Mouse (Mus musculus): ENCODE results near the gene Hist1h4f. TPM values are rescaled to one million over a fixed set of nuclear protein-coding genes. Genes with fewer than 3 reads are reported as not detected.
"Not testable (repeated sequence)": the region's sequence is repeated elsewhere in the genome, so short reads cannot be mapped to it uniquely, and the experiment has no call there.

Hist1h4f gene
- polyA plus RNA-seq, 1 experiment from 2014 or later = not detected

DNA sequence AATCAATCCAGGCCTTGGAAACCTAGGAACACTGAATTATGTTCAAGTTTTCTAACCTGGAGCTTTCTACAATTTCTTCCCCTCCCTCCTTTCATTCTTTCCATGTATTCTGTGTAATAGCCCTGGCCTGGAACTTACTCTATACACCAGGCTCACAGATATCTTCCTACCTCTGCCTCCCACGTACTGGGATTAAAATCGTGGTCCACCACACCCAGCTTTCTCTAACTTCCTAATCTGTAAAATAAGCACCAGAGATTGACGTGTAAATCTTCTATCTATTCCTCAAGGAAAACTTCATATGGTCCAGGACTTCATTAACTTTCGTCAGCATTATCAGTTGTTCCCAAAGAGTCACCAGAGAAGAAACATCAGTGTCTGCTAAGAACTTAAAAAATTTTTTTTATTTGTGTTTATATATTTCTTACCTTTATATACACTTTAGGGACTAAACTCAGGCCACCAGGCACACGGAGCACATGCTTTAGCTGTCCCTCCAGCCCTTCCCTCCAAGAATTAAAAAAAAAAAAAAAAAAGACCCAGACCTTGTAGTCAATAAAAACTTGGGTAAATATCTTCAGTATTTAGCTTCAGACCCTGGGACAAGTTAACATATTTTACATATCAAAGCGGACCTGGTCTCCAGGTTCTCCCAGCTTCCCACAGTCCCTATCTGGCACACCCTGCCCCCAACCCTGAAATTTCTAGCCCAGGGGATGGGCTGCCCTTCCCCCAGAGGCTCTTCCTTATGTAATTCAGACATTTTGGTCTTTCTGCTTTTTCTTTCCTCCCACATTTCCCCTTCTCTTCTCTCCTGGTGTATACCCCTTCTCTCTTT, 31.0 kb upstream of the Hist1h4f start:
- Histone ChIP-seq H3K9ac (ENCODE audit: low read length) (peak overlapping the region; percentile 82), H3K4me2 (ENCODE audit: low read length) (peak overlapping the region; percentile 85), H3K36me3 (ENCODE audit: control insufficient read depth, insufficient read depth, low read length) (no peaks in the 10 kb centered on the region), H3K27ac (replicated peaks in 1 of 2; ENCODE audit: control insufficient read depth in 1 of 2, insufficient read depth in 1 of 2, low read depth in 2 of 2, low read length in 2 of 2) (peak overlapping the region; percentile 78 to 79), H3K4me3 (ENCODE audit: control insufficient read depth in 1 of 2, insufficient read depth in 1 of 2, low read depth in 1 of 2, low read length in 2 of 2) (peak overlapping the region; percentile 50 to 58; a peak in 3 of 4 replicates), H3K9me3 (ENCODE audit: control insufficient read depth, low read length) (no peaks in the 10 kb centered on the region), H3K4me1 (ENCODE audit: control insufficient read depth in 2 of 2, insufficient read depth in 2 of 2, low read length in 2 of 2) (peaks cover 5 to 15% of the 10 kb centered on the region in 2 experiments), H3K27me3 (ENCODE audit: control insufficient read depth, insufficient read depth, low read length) (no peaks in the 10 kb centered on the region)
- no peak for ATAC-seq (ENCODE audit: insufficient number of reproducible peaks, insufficient read depth, low FRiP score, low read depth)
- 20% methylated on average over 6 of the region's 6 CpGs for WGBS

DNA sequence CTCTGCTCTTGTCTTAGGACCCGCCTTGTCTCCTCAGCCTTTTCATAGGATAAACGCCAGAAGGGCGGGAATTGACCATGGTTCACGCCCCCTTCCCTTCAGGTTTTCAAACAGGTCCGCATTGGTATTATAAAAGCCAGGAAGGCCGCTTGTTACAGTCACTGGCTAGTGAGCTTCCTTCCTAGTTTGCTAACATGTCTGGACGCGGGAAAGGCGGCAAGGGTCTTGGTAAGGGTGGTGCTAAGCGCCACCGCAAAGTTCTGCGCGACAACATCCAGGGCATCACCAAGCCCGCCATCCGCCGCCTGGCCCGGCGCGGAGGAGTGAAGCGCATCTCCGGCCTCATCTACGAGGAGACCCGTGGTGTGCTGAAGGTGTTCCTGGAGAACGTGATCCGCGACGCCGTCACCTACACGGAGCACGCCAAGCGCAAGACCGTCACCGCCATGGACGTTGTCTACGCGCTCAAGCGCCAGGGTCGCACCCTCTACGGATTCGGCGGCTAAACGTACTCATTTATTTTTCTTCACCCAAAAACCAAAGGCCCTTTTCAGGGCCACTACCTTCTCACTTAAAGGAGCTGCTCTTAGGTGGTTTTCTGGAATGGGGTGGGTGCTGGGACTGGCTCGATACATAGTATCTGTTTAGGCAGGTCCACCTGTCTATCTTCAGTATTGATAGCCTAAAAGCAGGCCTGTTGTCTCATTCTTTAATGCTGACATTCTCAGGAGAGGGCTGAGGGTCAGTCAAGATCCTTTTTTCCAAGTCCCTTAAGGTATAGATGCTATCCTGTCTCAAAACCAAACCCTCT, 30.2 kb upstream of the Hist1h4f start, which contains the start of gene Hist1h4d:
TSS of gene Hist1h4d (plus strand) at position 191 of the 811 bp plus-strand sequence.
- H3K4me3 ChIP-seq (ENCODE audit: control insufficient read depth in 1 of 2, insufficient read depth in 1 of 2, low read depth in 1 of 2, low read length in 2 of 2) = peak within 1 kb of the TSS; percentile 50 to 58
- peak within 1 kb of the TSS; percentile 78 to 79 for H3K27ac ChIP-seq (replicated peaks in 1 of 2; ENCODE audit: control insufficient read depth in 1 of 2, insufficient read depth in 1 of 2, low read depth in 2 of 2, low read length in 2 of 2)
- peak within 1 kb of the TSS; percentile 85 for H3K4me2 ChIP-seq (ENCODE audit: low read length)
- H3K4me1 ChIP-seq (ENCODE audit: control insufficient read depth in 2 of 2, insufficient read depth in 2 of 2, low read length in 2 of 2) = peaks cover 4 to 19% of the 10 kb centered on the region in 2 experiments
- H3K9ac ChIP-seq (ENCODE audit: low read length) = peak within 1 kb of the TSS; percentile 82
- no peaks in the 10 kb centered on the region for H3K27me3 ChIP-seq (ENCODE audit: control insufficient read depth, insufficient read depth, low read length)
- WGBS = under 1% methylated on average over 42 of the region's 43 CpGs
- H3K36me3 ChIP-seq (ENCODE audit: control insufficient read depth, insufficient read depth, low read length) = no peaks in the 10 kb centered on the region
- H3K9me3 ChIP-seq (ENCODE audit: control insufficient read depth, low read length) = no peaks in the 10 kb centered on the region
- peak; percentile 80 for ATAC-seq (ENCODE audit: insufficient number of reproducible peaks, insufficient read depth, low FRiP score, low read depth)

DNA sequence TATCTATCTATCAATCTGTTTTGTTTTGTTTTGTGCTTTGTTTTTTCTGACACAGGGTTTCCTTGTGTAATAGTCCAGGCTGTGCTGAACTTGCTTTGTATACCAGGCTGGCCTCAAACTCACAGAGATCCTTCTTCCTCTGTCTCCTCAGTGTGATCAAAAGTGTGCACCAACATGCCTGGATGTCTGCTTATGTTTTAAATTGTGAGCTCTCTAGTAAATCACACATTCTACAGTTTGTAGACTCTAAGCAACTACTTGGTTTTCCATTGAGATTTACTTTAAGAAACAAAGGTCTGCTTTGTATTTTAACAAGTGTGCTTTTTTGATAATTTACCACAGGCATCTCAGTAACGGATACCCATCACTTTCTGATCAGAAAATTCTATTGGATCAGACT, 26.4 kb upstream of the Hist1h4f start:
- H3K9me3 ChIP-seq (ENCODE audit: control insufficient read depth, low read length) = no peaks in the 10 kb centered on the region
- no peaks in the 10 kb centered on the region for H3K36me3 ChIP-seq (ENCODE audit: control insufficient read depth, insufficient read depth, low read length)
- no peak overlapping the region for H3K9ac ChIP-seq (ENCODE audit: low read length)
- ATAC-seq (ENCODE audit: insufficient number of reproducible peaks, insufficient read depth, low FRiP score, low read depth) = no peak
- 86% methylated on average over 1 of the region's 1 CpGs for WGBS
- H3K4me3 ChIP-seq (ENCODE audit: control insufficient read depth in 1 of 2, insufficient read depth in 1 of 2, low read depth in 1 of 2, low read length in 2 of 2) = no peak overlapping the region
- H3K27me3 ChIP-seq (ENCODE audit: control insufficient read depth, insufficient read depth, low read length) = no peaks in the 10 kb centered on the region
- no peak overlapping the region for H3K27ac ChIP-seq (replicated peaks in 1 of 2; ENCODE audit: control insufficient read depth in 1 of 2, insufficient read depth in 1 of 2, low read depth in 2 of 2, low read length in 2 of 2)
- H3K4me2 ChIP-seq (ENCODE audit: low read length) = no peak overlapping the region
- peaks cover 3 to 24% of the 10 kb centered on the region in 2 experiments for H3K4me1 ChIP-seq (ENCODE audit: control insufficient read depth in 2 of 2, insufficient read depth in 2 of 2, low read length in 2 of 2)

DNA sequence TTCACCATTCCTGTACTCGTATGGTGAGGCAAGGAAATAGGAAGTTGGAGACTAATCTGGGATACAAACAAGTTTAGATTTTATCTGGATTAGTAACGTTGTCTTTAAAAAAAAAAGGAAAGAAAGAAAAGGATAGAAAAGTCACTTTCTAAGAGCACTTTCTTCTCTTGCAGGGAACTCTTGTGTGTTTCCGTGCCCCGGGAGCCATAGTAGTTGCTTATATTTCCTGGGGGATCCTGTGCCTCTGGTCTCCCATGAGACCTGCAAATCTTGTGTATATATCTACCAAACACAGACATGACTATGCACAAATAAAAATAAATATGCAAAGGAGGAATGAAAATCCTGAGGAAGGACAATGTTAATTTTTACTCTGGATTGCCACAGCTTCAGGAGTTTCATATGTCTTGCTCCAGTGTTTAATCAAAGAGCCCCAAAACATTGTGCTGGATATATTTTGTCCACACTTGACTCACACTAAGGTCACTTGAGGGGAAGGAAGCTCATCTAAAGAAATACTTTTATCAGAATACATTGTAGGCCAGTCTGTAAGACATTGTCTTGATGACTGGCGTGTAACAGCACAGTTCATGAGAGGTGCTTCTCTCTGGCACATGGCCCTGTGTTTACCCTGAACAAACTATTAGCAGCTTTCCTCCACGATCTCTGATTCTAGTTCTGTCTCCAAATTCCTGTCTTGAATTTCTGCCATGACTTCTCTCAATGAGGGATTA, 25.6 kb upstream of the Hist1h4f start:
- no peaks in the 10 kb centered on the region for H3K9me3 ChIP-seq (ENCODE audit: control insufficient read depth, low read length)
- ATAC-seq (ENCODE audit: insufficient number of reproducible peaks, insufficient read depth, low FRiP score, low read depth) = no peak
- H3K4me2 ChIP-seq (ENCODE audit: low read length) = peak overlapping the region; percentile 70
- 64% methylated on average over 6 of the region's 6 CpGs for WGBS
- H3K9ac ChIP-seq (ENCODE audit: low read length) = peak overlapping the region; percentile 79
- peak overlapping the region in 1 of 2 experiments; percentile 44; a peak in 2 of 4 replicates for H3K4me3 ChIP-seq (ENCODE audit: control insufficient read depth in 1 of 2, insufficient read depth in 1 of 2, low read depth in 1 of 2, low read length in 2 of 2)
- no peaks in the 10 kb centered on the region for H3K27me3 ChIP-seq (ENCODE audit: control insufficient read depth, insufficient read depth, low read length)
- no peaks in the 10 kb centered on the region for H3K36me3 ChIP-seq (ENCODE audit: control insufficient read depth, insufficient read depth, low read length)
- peak overlapping the region; percentile 61 to 67; a peak in 3 of 4 replicates for H3K27ac ChIP-seq (replicated peaks in 1 of 2; ENCODE audit: control insufficient read depth in 1 of 2, insufficient read depth in 1 of 2, low read depth in 2 of 2, low read length in 2 of 2)
- peaks cover 3 to 21% of the 10 kb centered on the region in 2 experiments for H3K4me1 ChIP-seq (ENCODE audit: control insufficient read depth in 2 of 2, insufficient read depth in 2 of 2, low read length in 2 of 2)

DNA sequence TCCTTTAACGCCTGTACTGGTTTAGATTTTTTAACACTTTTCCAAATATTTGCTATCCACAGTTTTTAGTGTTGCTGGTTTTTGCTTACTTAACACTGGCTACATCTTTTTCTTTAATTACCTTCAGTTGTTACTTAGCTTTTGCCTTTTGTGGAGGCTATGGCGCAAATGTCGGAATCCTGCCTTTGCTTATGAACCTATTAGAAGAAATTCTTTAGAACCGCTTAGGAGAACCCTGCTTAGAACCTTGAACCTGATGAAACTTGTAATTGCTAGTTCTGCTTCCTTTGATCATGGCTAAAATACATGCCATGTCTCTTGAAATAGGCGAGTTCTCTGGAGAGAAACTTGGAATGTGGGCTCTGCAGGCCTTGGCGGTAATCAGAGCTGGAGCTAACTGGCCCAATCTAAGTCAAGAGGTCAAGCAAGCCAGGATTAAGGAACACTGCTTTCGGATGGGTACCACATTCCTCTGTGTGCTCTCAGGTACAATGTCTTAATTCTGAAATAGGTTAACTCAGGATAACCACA, 25.0 kb upstream of the Hist1h4f start:
- Histone ChIP-seq H3K9me3 (ENCODE audit: control insufficient read depth, low read length) (no peaks in the 10 kb centered on the region), H3K36me3 (ENCODE audit: control insufficient read depth, insufficient read depth, low read length) (no peaks in the 10 kb centered on the region), H3K27me3 (ENCODE audit: control insufficient read depth, insufficient read depth, low read length) (no peaks in the 10 kb centered on the region), H3K4me1 (ENCODE audit: control insufficient read depth in 2 of 2, insufficient read depth in 2 of 2, low read length in 2 of 2) (peaks cover 3 to 18% of the 10 kb centered on the region in 2 experiments; a peak in 3 of 4 replicates), H3K4me3 (ENCODE audit: control insufficient read depth in 1 of 2, insufficient read depth in 1 of 2, low read depth in 1 of 2, low read length in 2 of 2) (peak overlapping the region; percentile 18 to 44), H3K9ac (ENCODE audit: low read length) (peak overlapping the region; percentile 79), H3K27ac (replicated peaks in 1 of 2; ENCODE audit: control insufficient read depth in 1 of 2, insufficient read depth in 1 of 2, low read depth in 2 of 2, low read length in 2 of 2) (peak overlapping the region; percentile 61 to 67), H3K4me2 (ENCODE audit: low read length) (peak overlapping the region; percentile 70)
- no peak for ATAC-seq (ENCODE audit: insufficient number of reproducible peaks, insufficient read depth, low FRiP score, low read depth)
- 26% methylated on average over 7 of the region's 7 CpGs for WGBS

DNA sequence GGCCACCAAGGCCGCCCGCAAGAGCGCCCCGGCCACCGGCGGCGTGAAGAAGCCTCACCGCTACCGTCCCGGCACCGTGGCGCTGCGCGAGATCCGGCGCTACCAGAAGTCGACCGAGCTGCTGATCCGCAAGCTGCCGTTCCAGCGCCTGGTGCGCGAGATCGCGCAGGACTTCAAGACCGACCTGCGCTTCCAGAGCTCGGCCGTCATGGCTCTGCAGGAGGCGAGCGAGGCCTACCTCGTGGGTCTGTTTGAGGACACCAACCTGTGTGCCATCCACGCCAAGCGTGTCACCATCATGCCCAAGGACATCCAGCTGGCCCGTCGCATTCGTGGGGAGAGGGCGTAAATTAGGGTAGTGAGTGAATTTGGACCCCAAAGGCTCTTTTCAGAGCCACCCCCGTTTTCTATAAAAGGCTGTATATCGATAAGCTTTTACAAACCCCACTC, 24.4 kb upstream of the Hist1h4f start:
- Histone ChIP-seq H3K4me3 (ENCODE audit: control insufficient read depth in 1 of 2, insufficient read depth in 1 of 2, low read depth in 1 of 2, low read length in 2 of 2) (peak overlapping the region; percentile 37 to 44), H3K27ac (replicated peaks in 1 of 2; ENCODE audit: control insufficient read depth in 1 of 2, insufficient read depth in 1 of 2, low read depth in 2 of 2, low read length in 2 of 2) (peak overlapping the region; percentile 45 to 67), H3K4me1 (ENCODE audit: control insufficient read depth in 2 of 2, insufficient read depth in 2 of 2, low read length in 2 of 2) (peaks cover 3 to 18% of the 10 kb centered on the region in 2 experiments; a peak in 3 of 4 replicates), H3K9ac (ENCODE audit: low read length) (peak overlapping the region; percentile 79), H3K4me2 (ENCODE audit: low read length) (peak overlapping the region; percentile 70)
- H3K27me3 ChIP-seq (ENCODE audit: control insufficient read depth, insufficient read depth, low read length); ATAC-seq (ENCODE audit: insufficient number of reproducible peaks, insufficient read depth, low FRiP score, low read depth); H3K36me3 ChIP-seq (ENCODE audit: control insufficient read depth, insufficient read depth, low read length); H3K9me3 ChIP-seq (ENCODE audit: control insufficient read depth, low read length): not testable (repeated sequence)
- WGBS = 2% methylated on average over 11 of the region's 40 CpGs
